Comparison of ENCODE assay signal across 19 mouse cellular contexts in the genomic region with DNA sequence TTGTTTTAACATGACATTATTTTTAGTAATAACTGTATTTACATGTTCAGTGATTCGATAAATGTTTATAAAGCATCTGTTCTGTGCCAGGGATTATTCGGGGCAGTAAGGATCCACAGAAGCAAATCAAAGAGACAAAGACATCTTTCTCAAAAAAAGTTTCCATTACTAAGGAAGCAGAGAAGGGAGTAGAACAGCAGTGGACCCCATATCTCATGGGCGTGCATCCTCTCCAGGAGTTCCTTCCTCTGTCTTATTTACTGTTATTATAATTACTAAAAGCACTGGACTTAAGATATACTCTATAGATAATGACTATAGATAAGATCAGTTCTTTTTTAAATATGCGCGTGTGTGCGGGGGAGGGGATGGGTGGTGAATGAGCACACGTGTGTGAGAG.
DNase-seq lines count a peak whose midpoint lies in the region; ATAC-seq and TF ChIP-seq lines count a peak whose summit lies in the region.
"Had no signal": no experiment of that assay in that cellular context is flagged by ENCODE, and none has a peak within 500 bp of the region (broad histone marks: within the 10 kb centered on the region; RNA-seq: fewer than 3 reads in every experiment).

No protein-coding gene starts in this region.

- no peak overlapping the region for H3K27ac ChIP-seq in lung, postnatal 0 days (ENCODE audit: low read length)

- peak; percentile 63; the same call in 1 of the 2 replicates for TF ChIP-seq EP300 in lung, postnatal 0 days (IDR thresholded peaks at IDR 0.05)

- peak; percentile 20 for DNase-seq in lung, postnatal 0 days (ENCODE audit: low spot score)
- DNase-seq in lung, postnatal 4 days = no peak
- DNase-seq in lung, postnatal 25 days (ENCODE audit: low spot score) = peak; percentile 8
- no peak for DNase-seq in lung, postnatal 36 days
- DNase-seq: adrenal gland, adult 2 months; adrenal gland, adult 8-10 months; adrenal gland, postnatal 10 days; adrenal gland, postnatal 14 days; adrenal gland, postnatal 25 days; adrenal gland, postnatal 36 days; B cell, adult 2 months; cerebellum, adult 11 months; cerebellum, adult 11-12 months; cerebellum, adult 18-20 months had no signal

- 63% methylated on average over 7 of the region's 7 CpGs for WGBS in lung, postnatal 0 days

- H3K4me2 ChIP-seq in lung, postnatal 0 days (replicated peaks; ENCODE audit: low read depth, low read length) = no peak overlapping the region

- H3K27me3 ChIP-seq in lung, postnatal 0 days (replicated peaks; ENCODE audit: insufficient read depth, low read length) = no peaks in the 10 kb centered on the region
- H3K27me3 ChIP-seq: CH12.LX, Patski had no signal

- no peaks in the 10 kb centered on the region for H3K9me3 ChIP-seq in lung, postnatal 0 days (ENCODE audit: low read length)

- H3K4me3 ChIP-seq in lung, postnatal 0 days (ENCODE audit: low read depth, low read length) = no peak overlapping the region

- peak; percentile 56 for ATAC-seq in lung, postnatal 0 days
- ATAC-seq: activated CD4-positive, CD25-positive, alpha-beta regulatory T cell, adult 4 months; CD4-positive, CD25-positive, alpha-beta regulatory T cell, adult 4 months; Patski had no signal

- H3K9ac ChIP-seq in lung, postnatal 0 days (replicated peaks; ENCODE audit: low read depth) = no peak overlapping the region

- TF ChIP-seq CTCF in lung, postnatal 0 days (IDR thresholded peaks at IDR 0.05) = no peak

- H3K4me1 ChIP-seq in lung, postnatal 0 days (ENCODE audit: insufficient read depth, low read depth, low read length) = peaks cover 5% of the 10 kb centered on the region; the same call in 1 of the 2 replicates

- no peaks in the 10 kb centered on the region for H3K36me3 ChIP-seq in lung, postnatal 0 days (ENCODE audit: insufficient read depth, low read length)
- H3K36me3 ChIP-seq: G1E had no signal

Comparison
In these comparisons a context has a peak if more than half of its experiments do, and no peak if none do; other contexts are left out.
1. DNase-seq: peak in lung, postnatal 0 days (single experiment) and lung, postnatal 25 days (single experiment); none in lung, postnatal 4 days (0 of 2) and lung, postnatal 36 days (single experiment).